19 mouse cellular contexts compared by ENCODE assay signal in the genomic region with DNA sequence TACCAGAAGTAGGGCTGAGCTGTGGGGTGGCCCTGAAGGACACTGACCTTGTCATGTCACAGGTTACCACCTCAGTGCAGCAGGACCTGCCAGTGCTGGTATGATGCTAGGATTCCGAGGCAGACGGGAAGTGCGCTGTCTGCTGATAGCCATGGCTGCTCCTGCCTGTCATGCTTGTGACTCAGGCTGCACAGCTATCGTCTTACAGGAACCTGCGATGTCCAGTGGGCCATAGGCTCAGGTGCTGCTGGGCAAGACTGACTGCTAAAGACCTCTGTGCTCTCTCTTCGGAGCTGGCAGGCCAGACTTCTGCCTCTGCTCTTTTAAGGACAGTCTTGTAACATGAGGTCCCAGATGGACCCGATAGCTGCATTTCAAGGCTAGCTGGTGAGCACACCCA. TPM values are rescaled to one million over a fixed set of nuclear protein-coding genes. Genes with fewer than 3 reads are reported as not detected.
DNase-seq lines count a peak whose midpoint lies in the region; ATAC-seq and TF ChIP-seq lines count a peak whose summit lies in the region.
"Had no signal": no experiment of that assay in that cellular context is flagged by ENCODE, and none has a peak within 500 bp of the region (broad histone marks: within the 10 kb centered on the region; RNA-seq: fewer than 3 reads in every experiment).

No protein-coding gene starts in this region.

- no peak for TF ChIP-seq CTCF in midbrain, postnatal 0 days (IDR thresholded peaks at IDR 0.05)

- no peak for ATAC-seq in heart, embryonic 11.5 days (replicated peaks; ENCODE audit: insufficient number of reproducible peaks, low FRiP score, low TSS enrichment)
- no peak for ATAC-seq in kidney, embryonic 16.5 days (ENCODE audit: low FRiP score, low TSS enrichment)
- no peak for ATAC-seq in midbrain, embryonic 11.5 days (ENCODE audit: low FRiP score)
- ATAC-seq in midbrain, postnatal 0 days (ENCODE audit: low FRiP score): no peak
- ATAC-seq: forebrain, embryonic 14.5 days had no signal

- H3K36me3 ChIP-seq in heart, embryonic 10.5 days: peaks cover 48% of the 10 kb centered on the region
- H3K36me3 ChIP-seq in heart, embryonic 11.5 days (ENCODE audit: control insufficient read depth, insufficient read depth, low read length): peaks cover 10% of the 10 kb centered on the region
- peaks cover 28% of the 10 kb centered on the region for H3K36me3 ChIP-seq in kidney, embryonic 16.5 days (ENCODE audit: insufficient read depth, low read length)
- H3K36me3 ChIP-seq in midbrain, embryonic 11.5 days (ENCODE audit: control insufficient read depth, insufficient read depth, low read length): peaks cover 2% of the 10 kb centered on the region
- H3K36me3 ChIP-seq in midbrain, postnatal 0 days (ENCODE audit: insufficient read depth, low read length): peaks cover 26% of the 10 kb centered on the region

- 71% methylated on average over 7 of the region's 7 CpGs for WGBS in heart, embryonic 10.5 days
- WGBS in heart, embryonic 11.5 days (ENCODE audit: insufficient replicate concordance): 75% methylated on average over 7 of the region's 7 CpGs
- 46% methylated on average over 7 of the region's 7 CpGs for WGBS in kidney, embryonic 16.5 days
- 92% methylated on average over 7 of the region's 7 CpGs for WGBS in midbrain, embryonic 11.5 days
- 95% methylated on average over 7 of the region's 7 CpGs for WGBS in midbrain, postnatal 0 days

- H3K4me3 ChIP-seq in heart, embryonic 10.5 days: no peak overlapping the region
- H3K4me3 ChIP-seq in heart, embryonic 11.5 days (ENCODE audit: low read depth, low read length): no peak overlapping the region
- no peak overlapping the region for H3K4me3 ChIP-seq in kidney, embryonic 16.5 days (ENCODE audit: low read length)
- H3K4me3 ChIP-seq in midbrain, embryonic 11.5 days (ENCODE audit: low read depth, low read length): no peak overlapping the region
- no peak overlapping the region for H3K4me3 ChIP-seq in midbrain, postnatal 0 days (ENCODE audit: low read depth, low read length)
- H3K4me3 ChIP-seq: embryonic facial prominence, embryonic 15.5 days; erythroblast, embryonic 14.5 days; forebrain, embryonic 10.5 days; heart, embryonic 12.5 days had no signal

- no peak overlapping the region for H3K9ac ChIP-seq in heart, embryonic 11.5 days (ENCODE audit: low read depth, low read length)
- no peak overlapping the region for H3K9ac ChIP-seq in kidney, embryonic 16.5 days (replicated peaks; ENCODE audit: low read length)
- no peak overlapping the region for H3K9ac ChIP-seq in midbrain, embryonic 11.5 days (ENCODE audit: low read length)
- H3K9ac ChIP-seq in midbrain, postnatal 0 days (replicated peaks; ENCODE audit: low read length, poor library complexity, severe bottlenecking): no peak overlapping the region
- H3K9ac ChIP-seq: embryonic facial prominence, embryonic 15.5 days; heart, embryonic 12.5 days had no signal

- H3K9me3 ChIP-seq in heart, embryonic 10.5 days: no peaks in the 10 kb centered on the region
- H3K9me3 ChIP-seq in heart, embryonic 11.5 days (replicated peaks; ENCODE audit: control insufficient read depth, low read length): no peaks in the 10 kb centered on the region
- no peaks in the 10 kb centered on the region for H3K9me3 ChIP-seq in kidney, embryonic 16.5 days (ENCODE audit: low read length)
- H3K9me3 ChIP-seq in midbrain, embryonic 11.5 days (ENCODE audit: control insufficient read depth, low read length): no peaks in the 10 kb centered on the region
- no peaks in the 10 kb centered on the region for H3K9me3 ChIP-seq in midbrain, postnatal 0 days (ENCODE audit: low read length)
- H3K9me3 ChIP-seq: embryonic facial prominence, embryonic 15.5 days; forebrain, embryonic 10.5 days; heart, embryonic 12.5 days had no signal

- H3K4me1 ChIP-seq in heart, embryonic 10.5 days: peaks cover 75% of the 10 kb centered on the region
- peaks cover 50% of the 10 kb centered on the region for H3K4me1 ChIP-seq in heart, embryonic 11.5 days (ENCODE audit: control insufficient read depth, insufficient read depth, low read length)
- peaks cover 56% of the 10 kb centered on the region for H3K4me1 ChIP-seq in kidney, embryonic 16.5 days (ENCODE audit: insufficient read depth, low read length)
- peaks cover 16% of the 10 kb centered on the region for H3K4me1 ChIP-seq in midbrain, embryonic 11.5 days (ENCODE audit: control insufficient read depth, insufficient read depth, low read length)
- peaks cover 2% of the 10 kb centered on the region; the same call in 1 of the 2 replicates for H3K4me1 ChIP-seq in midbrain, postnatal 0 days (ENCODE audit: insufficient read depth, low read length)

- no peak overlapping the region for H3K4me2 ChIP-seq in heart, embryonic 11.5 days
- no peak overlapping the region for H3K4me2 ChIP-seq in kidney, embryonic 16.5 days (replicated peaks; ENCODE audit: low read depth, low read length)
- no peak overlapping the region for H3K4me2 ChIP-seq in midbrain, embryonic 11.5 days
- no peak overlapping the region for H3K4me2 ChIP-seq in midbrain, postnatal 0 days (ENCODE audit: low read depth, low read length, poor library complexity, severe bottlenecking)
- H3K4me2 ChIP-seq: embryonic facial prominence, embryonic 15.5 days; heart, embryonic 12.5 days had no signal

- no peak for DNase-seq in heart, embryonic 10.5 days (ENCODE audit: low spot score)
- DNase-seq in kidney, postnatal 10 days: no peak
- DNase-seq in midbrain, embryonic 11.5 days (ENCODE audit: low spot score, missing footprints): peak; percentile 75
- DNase-seq in midbrain, postnatal 0 days (ENCODE audit: low spot score): no peak
- peak; percentile 69 for DNase-seq in skeletal muscle tissue, adult 2 months (ENCODE audit: low read depth, low spot score)
- no peak for DNase-seq in T-cell, adult 2 months (ENCODE audit: low spot score)
- DNase-seq: adrenal gland, adult 8-10 months; adrenal gland, postnatal 36 days; cerebellum, adult 2 months; cerebellum, postnatal 10 days; gastrocnemius, postnatal 10 days had no signal

- H3K27me3 ChIP-seq in heart, embryonic 10.5 days (ENCODE audit: insufficient read depth, poor library complexity, severe bottlenecking): no peaks in the 10 kb centered on the region
- no peaks in the 10 kb centered on the region for H3K27me3 ChIP-seq in heart, embryonic 11.5 days (ENCODE audit: control insufficient read depth, insufficient read depth, low read length)
- no peaks in the 10 kb centered on the region for H3K27me3 ChIP-seq in kidney, embryonic 16.5 days (ENCODE audit: insufficient read depth, low read length)
- no peaks in the 10 kb centered on the region for H3K27me3 ChIP-seq in midbrain, embryonic 11.5 days (ENCODE audit: control insufficient read depth, insufficient read depth, low read length)
- H3K27me3 ChIP-seq in midbrain, postnatal 0 days (ENCODE audit: insufficient read depth, low read length): no peaks in the 10 kb centered on the region
- H3K27me3 ChIP-seq: heart, embryonic 12.5 days had no signal

- 0 out of 2 replicates have a peak overlapping the region, but pooled peaks have one; percentile 30 for H3K27ac ChIP-seq in heart, embryonic 10.5 days
- no peak overlapping the region for H3K27ac ChIP-seq in heart, embryonic 11.5 days (ENCODE audit: low read depth, low read length)
- H3K27ac ChIP-seq in kidney, embryonic 16.5 days (ENCODE audit: low read length): peak overlapping the region; percentile 12; the same call in 1 of the 2 replicates
- no peak overlapping the region for H3K27ac ChIP-seq in midbrain, embryonic 11.5 days (ENCODE audit: low read depth, low read length)
- H3K27ac ChIP-seq in midbrain, postnatal 0 days (ENCODE audit: low read depth, low read length): no peak overlapping the region
- H3K27ac ChIP-seq: embryonic facial prominence, embryonic 15.5 days had no signal

RNA-seq across cellular contexts. Expression of gene Parvb, which starts 17.4 kb away (rescaled TPM):
- polyA plus RNA-seq in heart, embryonic 10.5 days (2016; fragmentation: Nextera tagmentation; extraction: Ambion mirVana): 12.8 and 17.6 TPM in 2 replicates
- polyA plus RNA-seq in heart, embryonic 11.5 days (2014; fragmentation: Nextera tagmentation; extraction: Ambion mirVana): 19.3 and 21.1 TPM in 2 replicates
- 3.1 and 3.5 TPM in 2 replicates for polyA plus RNA-seq in kidney, embryonic 16.5 days (2015; fragmentation: Nextera tagmentation; extraction: Ambion mirVana)
- 10.2 and 10.8 TPM in 2 replicates for polyA plus RNA-seq in midbrain, embryonic 11.5 days (2014; fragmentation: Nextera tagmentation; extraction: Ambion mirVana)
- 9.6 and 14.0 TPM in 2 replicates for total RNA-seq in midbrain, postnatal 0 days (2014; rRNA removed)
- 4.3 and 5.8 TPM in 2 replicates for polyA plus RNA-seq in midbrain, postnatal 0 days (2015; fragmentation: Nextera tagmentation; extraction: Ambion mirVana)

RNA-seq across cellular contexts. Expression of gene Samm50, which starts 22.4 kb away (rescaled TPM):
- 122 and 132 TPM in 2 replicates for polyA plus RNA-seq in heart, embryonic 10.5 days (2016; fragmentation: Nextera tagmentation; extraction: Ambion mirVana)
- polyA plus RNA-seq in heart, embryonic 11.5 days (2014; fragmentation: Nextera tagmentation; extraction: Ambion mirVana): 75.9 and 95.7 TPM in 2 replicates
- polyA plus RNA-seq in kidney, embryonic 16.5 days (2015; fragmentation: Nextera tagmentation; extraction: Ambion mirVana): 136 and 143 TPM in 2 replicates
- 75.9 and 77.4 TPM in 2 replicates for polyA plus RNA-seq in midbrain, embryonic 11.5 days (2014; fragmentation: Nextera tagmentation; extraction: Ambion mirVana)
- total RNA-seq in midbrain, postnatal 0 days (2014; rRNA removed): 38.9 and 39.7 TPM in 2 replicates
- polyA plus RNA-seq in midbrain, postnatal 0 days (2015; fragmentation: Nextera tagmentation; extraction: Ambion mirVana): 88.1 and 90.9 TPM in 2 replicates

RNA-seq across cellular contexts. Expression of gene Pnpla3, which starts 46.8 kb away (rescaled TPM):
- polyA plus RNA-seq in heart, embryonic 10.5 days (2016; fragmentation: Nextera tagmentation; extraction: Ambion mirVana): 0.51 and 0.68 TPM in 2 replicates
- polyA plus RNA-seq in heart, embryonic 11.5 days (2014; fragmentation: Nextera tagmentation; extraction: Ambion mirVana): 0.34 and 0.97 TPM in 2 replicates
- polyA plus RNA-seq in kidney, embryonic 16.5 days (2015; fragmentation: Nextera tagmentation; extraction: Ambion mirVana): 0.53 and 1.1 TPM in 2 replicates
- polyA plus RNA-seq in midbrain, embryonic 11.5 days (2014; fragmentation: Nextera tagmentation; extraction: Ambion mirVana): 1.5 and 1.7 TPM in 2 replicates
- 6.9 and 7.3 TPM in 2 replicates for total RNA-seq in midbrain, postnatal 0 days (2014; rRNA removed)
- polyA plus RNA-seq in midbrain, postnatal 0 days (2015; fragmentation: Nextera tagmentation; extraction: Ambion mirVana): 5.1 and 5.4 TPM in 2 replicates
- total RNA-seq: granulocyte monocyte progenitor cell, adult 5-6 weeks had no signal
- polyA plus RNA-seq: erythroblast, embryonic 14.5 days had no signal

Comparison
In these comparisons a context has a peak if more than half of its experiments do, and no peak if none do; other contexts are left out.
1. DNase-seq: peak in midbrain, embryonic 11.5 days (single experiment) and skeletal muscle tissue, adult 2 months (single experiment); none in heart, embryonic 10.5 days (single experiment), kidney, postnatal 10 days (single experiment), midbrain, postnatal 0 days (single experiment) and T-cell, adult 2 months (single experiment).
2. H3K27ac ChIP-seq: peak in heart, embryonic 10.5 days (single experiment) and kidney, embryonic 16.5 days (single experiment); none in heart, embryonic 11.5 days (single experiment), midbrain, embryonic 11.5 days (single experiment) and midbrain, postnatal 0 days (single experiment).